Mouse (Mus musculus) brain, embryonic 14.5 days (tissue): ENCODE results near the gene A2m. TPM values are rescaled to one million over a fixed set of nuclear protein-coding genes. Genes with fewer than 3 reads are reported as not detected.

Experiments used
- DNase-seq: peaks from one replicate; pipeline ENCODE4 v3.0.0-alpha.2; 2011; ENCODE audit warnings: low read depth
- CTCF ChIP-seq: fragments of 200-500 bp; IDR thresholded peaks from 2 replicates; pipeline ENCODE4 v1.5.1; 2012; ENCODE audit warnings: inconsistent platforms, mild to moderate bottlenecking, moderate library complexity, borderline replicate concordance; ENCODE audit not compliant: insufficient read depth, insufficient read length; ENCODE audit errors: extremely low read depth
- POLR2A ChIP-seq: fragments of 200-500 bp; IDR thresholded peaks from 2 replicates; pipeline ENCODE4 v1.6.1; 2012; ENCODE audit warnings: mild to moderate bottlenecking, inconsistent platforms, borderline replicate concordance; ENCODE audit not compliant: poor library complexity, insufficient read depth, insufficient read length, severe bottlenecking; ENCODE audit errors: extremely low read depth
- polyA plus RNA-seq: library from polyadenylated mRNA; depleted of rRNA; stranded (reverse); fragments of >200 nt; gene quantifications from 2 replicates; pipeline ENCODE4 v1.2.3, GENCODE M21; 2012; rRNA removed

The A2m gene
- 4.2 and 9.3 TPM in 2 replicates for polyA plus RNA-seq

DNA sequence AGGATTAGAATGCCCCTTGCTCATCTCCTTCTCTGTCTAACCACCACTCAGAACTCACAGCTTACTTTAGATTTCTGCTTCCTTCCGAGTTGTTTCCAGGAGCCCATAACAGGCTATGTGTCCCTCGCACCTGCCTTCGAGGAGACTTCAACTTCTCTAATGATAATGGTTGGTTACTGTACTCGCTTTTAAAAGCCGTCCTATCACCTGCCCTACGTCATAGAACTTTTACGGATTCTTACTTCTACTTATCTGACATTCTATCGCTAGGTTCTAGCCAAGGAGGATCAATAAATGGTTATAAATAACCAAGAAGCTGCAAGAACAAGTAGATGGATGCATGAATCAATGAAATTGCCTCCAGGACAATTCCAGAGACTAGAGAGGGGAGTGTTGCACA is at the start of gene A2m:
A2m (plus strand) TSS at position 301 of the 400 bp plus-strand sequence.
- no peak for DNase-seq
- no peak for TF ChIP-seq CTCF
- no peak for TF ChIP-seq POLR2A

DNA sequence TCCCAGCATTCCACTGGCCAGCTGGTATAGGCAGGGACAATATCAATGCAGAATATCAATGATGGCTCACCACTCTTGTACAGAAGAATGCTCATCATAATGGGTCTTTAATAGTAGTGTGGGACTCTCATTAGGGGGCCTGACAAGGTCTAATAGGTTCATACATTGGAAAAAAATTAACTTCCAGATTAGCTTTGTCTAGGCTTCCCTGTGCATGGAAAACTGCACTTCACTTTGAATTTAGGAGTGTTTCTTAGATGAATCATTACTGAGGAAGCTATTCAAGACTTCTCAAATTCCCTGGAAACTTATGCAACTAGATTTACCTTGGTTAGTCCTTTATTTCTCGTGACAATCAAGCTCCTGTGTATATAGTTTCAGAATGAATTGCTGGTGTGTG is 45.0 kb upstream of the A2m start:
- TF ChIP-seq POLR2A (no peak), CTCF (no peak)
- no peak for DNase-seq

DNA sequence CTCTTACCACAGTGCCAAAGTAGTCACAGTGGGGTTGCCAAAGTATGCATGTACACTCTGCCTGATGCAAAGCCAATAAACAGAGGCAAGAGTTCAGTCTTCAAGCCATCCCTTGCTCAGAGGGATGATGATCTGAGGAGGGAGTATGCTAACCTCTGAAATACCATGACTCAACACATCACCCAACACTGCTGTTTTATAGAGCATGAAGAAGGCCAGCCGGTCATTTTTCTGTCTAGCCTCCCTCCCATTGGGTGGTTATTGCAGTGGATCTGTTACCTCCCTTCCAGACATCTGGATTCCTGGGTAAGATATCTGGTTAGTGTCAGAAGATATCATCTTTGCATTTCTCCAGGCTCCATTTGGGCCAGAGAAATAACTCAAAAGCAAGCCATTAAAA is 34.2 kb upstream of the A2m start:
- DNase-seq: no peak
- TF ChIP-seq POLR2A (no peak), CTCF (no peak)

DNA sequence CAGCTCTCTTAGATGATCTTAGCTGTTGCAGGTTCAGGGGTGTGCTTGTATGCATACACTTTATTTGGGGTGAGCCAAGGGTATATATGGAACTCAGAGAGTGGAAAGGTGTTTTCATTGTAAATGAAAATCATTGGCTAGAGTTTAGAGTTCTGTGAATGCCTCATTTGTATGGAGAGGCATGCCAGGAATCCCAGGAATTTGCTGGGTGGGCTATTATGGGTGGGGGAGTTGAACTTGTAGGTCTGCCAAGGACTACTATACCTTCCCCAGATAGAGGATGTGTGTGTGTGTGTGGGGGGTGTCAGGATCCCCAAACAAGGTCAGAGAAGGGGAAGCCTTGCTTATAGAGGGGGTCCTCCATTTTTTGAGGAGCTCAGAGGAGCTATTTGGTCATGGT is 27.3 kb upstream of the A2m start:
- TF ChIP-seq CTCF (no peak), POLR2A (no peak)
- no peak for DNase-seq

DNA sequence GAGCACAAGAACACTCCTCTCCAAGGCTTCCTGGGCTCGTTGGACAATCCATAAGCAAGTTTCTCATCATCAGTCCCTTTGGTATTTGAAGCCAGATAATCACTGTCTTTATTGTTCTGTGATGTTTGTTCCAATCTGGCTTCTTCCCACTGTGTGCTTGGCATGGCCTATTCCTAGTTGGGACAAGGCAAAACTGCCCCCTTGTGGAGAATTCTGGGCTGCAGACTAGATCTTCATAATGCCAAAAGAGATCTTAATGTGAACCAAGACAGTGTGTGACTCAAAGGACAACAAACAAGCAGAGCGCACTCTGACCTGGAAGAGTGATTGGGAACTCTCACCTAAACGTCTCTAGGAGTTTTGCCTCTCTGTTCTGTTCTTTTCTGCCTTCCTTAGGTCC is 23.4 kb upstream of the A2m start:
- TF ChIP-seq CTCF (peak; percentile 33; the same call in 1 of the 2 replicates), POLR2A (no peak)
- DNase-seq: peak; percentile 38

DNA sequence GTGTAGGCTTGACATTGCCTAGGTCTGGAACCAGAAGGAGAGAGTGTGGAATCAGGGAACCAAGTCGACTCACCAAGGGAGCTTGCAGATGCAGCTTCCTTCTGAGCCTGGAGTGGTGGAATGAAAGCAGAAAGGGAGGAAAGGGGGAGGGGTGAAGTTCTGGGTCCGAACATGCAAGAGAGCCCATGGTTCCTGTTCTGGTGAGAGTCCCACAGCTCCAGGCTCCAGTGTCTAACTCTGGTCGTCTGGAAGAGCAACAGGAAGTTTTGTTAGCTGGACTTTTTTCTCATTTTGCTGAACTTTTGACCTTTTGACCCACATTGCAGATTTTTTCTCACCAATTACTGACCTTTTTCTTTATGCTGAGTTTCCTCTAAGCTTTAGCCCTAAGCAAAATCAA is 17.7 kb upstream of the A2m start:
- no peak for DNase-seq
- TF ChIP-seq CTCF (no peak), POLR2A (no peak)

DNA sequence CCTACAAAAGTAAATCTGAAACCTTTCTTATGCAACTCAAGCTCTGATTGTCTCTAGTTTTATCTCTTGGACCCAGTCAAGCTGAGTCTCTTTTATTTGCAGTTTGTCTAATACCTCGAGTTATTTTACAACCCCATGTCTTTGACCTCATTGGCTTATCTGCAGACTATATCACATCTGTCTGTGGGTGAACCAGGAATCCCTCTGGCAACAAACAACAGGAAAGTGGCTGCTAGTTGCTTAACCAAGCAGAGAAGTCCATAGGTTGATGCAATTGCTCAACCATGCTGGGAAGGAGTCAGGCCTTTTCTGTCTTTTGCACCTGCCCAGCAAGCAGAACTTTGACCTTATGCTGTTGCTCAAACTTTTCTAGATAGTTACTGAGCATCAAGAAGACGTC is 12.7 kb upstream of the A2m start:
- no peak for DNase-seq
- TF ChIP-seq CTCF: no peak
- no peak for TF ChIP-seq POLR2A

DNA sequence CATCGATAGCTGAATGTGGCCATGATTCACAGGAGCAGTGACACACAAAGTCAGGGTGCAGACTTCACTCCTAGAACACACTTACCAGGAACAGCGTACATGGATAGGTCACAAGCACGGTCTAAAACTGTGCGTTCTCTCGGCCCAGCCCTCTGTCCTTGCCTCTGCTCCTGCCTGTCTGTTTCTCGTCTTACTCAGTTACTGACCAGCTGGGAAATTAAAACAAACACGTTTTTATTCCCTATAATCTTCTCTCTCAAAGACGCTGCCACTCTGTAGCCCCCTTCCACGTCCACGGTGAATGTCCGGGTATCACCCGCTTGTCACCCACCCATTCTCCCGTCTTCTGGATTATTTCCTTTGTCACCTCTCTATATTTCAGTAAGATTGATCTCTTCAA is 656 bp upstream of the A2m start:
- TF ChIP-seq POLR2A (no peak), CTCF (no peak)
- DNase-seq: no peak

DNA sequence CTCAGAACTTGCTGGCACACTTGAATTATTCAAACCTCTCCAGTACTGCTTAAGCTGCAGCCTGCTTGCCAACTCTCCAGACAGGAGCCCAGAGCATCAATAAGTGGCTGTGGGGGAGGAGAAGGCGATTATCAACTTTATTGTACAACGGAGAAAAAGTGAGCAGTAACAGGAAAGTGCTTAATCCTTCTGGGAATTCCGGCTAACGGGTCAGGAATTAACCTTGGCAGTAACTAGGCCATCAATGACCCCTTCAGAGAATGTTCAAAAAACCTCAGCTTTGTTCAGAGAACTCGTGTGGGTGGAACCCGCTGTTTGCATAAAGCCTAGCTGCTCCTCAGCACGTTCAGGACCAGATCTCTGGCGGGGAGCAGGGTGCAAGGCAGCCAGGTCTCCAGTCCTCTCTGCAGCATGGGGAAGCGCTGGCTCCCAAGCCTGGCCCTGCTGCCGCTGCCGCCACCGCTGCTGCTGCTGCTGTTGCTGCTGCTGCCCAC is 749 bp downstream of the A2m start:
- peak; percentile 80 for DNase-seq
- no peak for TF ChIP-seq CTCF

DNA sequence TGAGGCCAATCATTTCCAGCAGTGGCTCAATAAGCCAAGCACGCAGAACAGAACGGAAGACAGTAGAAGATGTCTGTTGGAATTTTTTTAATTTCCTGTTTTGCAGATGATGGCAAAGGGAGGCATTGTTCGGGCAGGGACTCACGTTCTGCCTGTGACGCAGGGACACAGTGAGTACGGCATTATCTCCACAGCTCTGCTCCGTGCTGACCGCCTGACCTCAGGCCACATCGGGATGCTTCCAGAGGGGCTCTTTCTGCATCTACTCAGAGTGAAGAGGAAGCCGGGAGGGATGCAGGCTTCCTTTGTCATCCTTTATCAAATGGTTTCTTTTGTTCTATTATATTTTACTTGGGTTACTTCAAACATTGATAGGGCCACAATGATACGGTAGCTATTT is 13.3 kb downstream of the A2m start:
- no peak for DNase-seq
- TF ChIP-seq CTCF: no peak
- no peak for TF ChIP-seq POLR2A

Other genes starting within 250 kb of the A2m start
- gene Iqsec3, start 161.7 kb upstream of the A2m start, polyA plus RNA-seq: 16.7 and 31.5 TPM in 2 replicates
- not detected in 2 replicates for gene Gm7298, start 97.6 kb downstream of the A2m start, polyA plus RNA-seq
- 0.01 TPM in 1 of 2 replicates, not detected in the other for gene Mug1, start 203.2 kb downstream of the A2m start, polyA plus RNA-seq